Mouse (Mus musculus) gastrocnemius, postnatal 4 days (tissue): ENCODE data around the gene Nxf1. TPM values are rescaled to one million over a fixed set of nuclear protein-coding genes. Genes with fewer than 3 reads are reported as not detected.
A peak's percentile ranks its signal among the peaks of the same experiment; 100 is the strongest.
"Not testable (repeated sequence)": the region's sequence is repeated elsewhere in the genome, so short reads cannot be mapped to it uniquely, and the experiment has no call there.

Experiments used
- DNase-seq, 2 experiments: peaks; one replicate each; pipeline ENCODE4 v3.0.0; 2021 to 2022; ENCODE audit warnings: low spot score in 2 of 2, mixed read lengths in 2 of 2
- long read RNA-seq, 2 experiments: library from polyadenylated mRNA; stranded (forward); transcript quantifications; one replicate each; pipeline ENCODE4 v2.0.0; 2021
- total RNA-seq, 2 experiments: library from RNA; stranded (reverse); gene quantifications; 2 replicates each; pipeline ENCODE4 v1.2.3; 2021

Gene Nxf1
- total RNA-seq: 10 to 100 TPM; 70.4 to 80.5 TPM
- long read RNA-seq, experiment 1, full-length matches to known transcripts: 45 of 65 reads
- long read RNA-seq, experiment 1, partial matches to known transcripts: 16 of 65 reads
- long read RNA-seq, experiment 1, other reads (novel, unspliced or antisense): 4 of 65 reads
- long read RNA-seq, experiment 2, full-length matches to known transcripts: 40 of 76 reads
- long read RNA-seq, experiment 2, partial matches to known transcripts: 28 of 76 reads
- long read RNA-seq, experiment 2, other reads (novel, unspliced or antisense): 8 of 76 reads

DNA sequence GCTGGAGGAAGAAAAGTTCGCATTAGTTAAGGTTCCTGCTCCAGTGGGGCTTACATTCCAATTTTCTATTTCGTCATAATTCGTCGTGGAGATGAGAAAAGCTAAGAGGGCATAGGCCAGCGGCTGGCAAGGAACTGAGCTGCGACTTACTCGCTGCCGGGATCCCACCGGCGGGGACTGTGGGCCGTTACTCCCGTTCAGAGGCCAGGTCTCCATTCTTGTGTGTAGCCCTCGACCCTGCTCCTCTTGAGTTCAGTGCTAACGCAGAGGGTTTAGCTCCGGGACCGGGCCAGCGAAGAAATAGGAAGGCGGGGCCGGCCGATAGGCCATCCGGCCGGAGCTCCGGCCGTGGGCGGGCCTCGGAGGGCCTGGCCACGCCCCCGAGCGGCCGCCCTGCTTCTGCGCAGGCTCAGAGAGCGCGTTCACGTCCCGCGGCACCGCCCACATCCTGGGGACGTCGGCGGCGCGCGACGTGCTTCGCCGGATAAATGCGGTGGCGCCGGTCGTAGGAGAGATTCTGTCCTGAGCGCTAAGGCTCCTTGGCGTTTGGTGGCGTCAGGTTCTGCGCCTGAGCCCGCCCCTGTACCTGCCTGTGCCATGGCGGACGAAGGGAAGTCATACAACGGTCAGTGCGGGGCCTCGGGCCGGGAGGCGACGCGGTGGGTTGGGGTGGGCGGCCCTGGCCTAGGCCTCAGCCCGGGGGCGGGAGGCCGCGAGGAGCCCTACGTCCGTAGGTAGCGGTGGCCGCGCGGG lies at the start of gene Nxf1:
Nxf1 (plus strand) TSS at position 439 of the 753 bp plus-strand sequence.
- DNase-seq: peak; percentile 91 to 95

DNA sequence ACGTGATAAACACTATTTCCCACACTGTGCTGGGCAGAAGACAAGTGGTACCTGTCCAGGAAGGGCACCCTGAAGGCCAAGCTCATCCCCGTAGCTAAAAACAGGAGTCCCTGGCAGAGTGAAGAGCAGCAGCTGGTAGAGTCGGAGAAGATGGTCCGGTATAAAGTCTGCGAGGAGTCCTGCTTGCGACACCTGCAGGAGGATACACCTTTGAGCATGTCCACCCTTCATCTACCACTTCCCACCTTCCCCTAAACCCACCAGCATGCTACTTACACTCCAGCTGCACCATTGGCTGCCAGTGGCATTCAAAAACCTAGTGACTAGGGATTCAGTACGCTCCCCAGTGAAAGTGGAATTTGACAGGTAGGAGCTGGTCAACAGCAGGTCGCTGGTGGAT lies 47.9 kb upstream of the Nxf1 start:
- no peak for DNase-seq

GRCm38 (mm10) chr19:8710057-8710456 lies 46.8 kb upstream of the Nxf1 start:
- no peak for DNase-seq

DNA sequence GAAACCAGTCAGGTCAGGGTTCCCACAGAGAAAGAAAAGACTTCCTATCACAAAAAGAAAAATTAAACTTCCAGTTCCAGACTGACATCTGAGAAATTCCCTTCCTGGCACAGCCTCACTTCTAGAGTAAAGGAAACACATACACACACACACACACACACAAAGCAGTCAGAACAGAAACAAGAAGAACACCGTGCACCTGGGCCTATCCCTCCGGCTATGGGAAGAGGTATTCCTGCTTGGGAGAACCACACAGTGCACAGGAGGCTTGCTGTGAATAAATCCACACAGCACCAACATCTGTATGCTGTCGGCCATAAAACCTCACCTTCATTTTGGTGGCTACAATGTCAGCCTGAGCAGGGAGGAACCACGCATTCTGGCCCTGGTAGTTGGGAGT lies 45.4 kb upstream of the Nxf1 start:
- DNase-seq: no peak

DNA sequence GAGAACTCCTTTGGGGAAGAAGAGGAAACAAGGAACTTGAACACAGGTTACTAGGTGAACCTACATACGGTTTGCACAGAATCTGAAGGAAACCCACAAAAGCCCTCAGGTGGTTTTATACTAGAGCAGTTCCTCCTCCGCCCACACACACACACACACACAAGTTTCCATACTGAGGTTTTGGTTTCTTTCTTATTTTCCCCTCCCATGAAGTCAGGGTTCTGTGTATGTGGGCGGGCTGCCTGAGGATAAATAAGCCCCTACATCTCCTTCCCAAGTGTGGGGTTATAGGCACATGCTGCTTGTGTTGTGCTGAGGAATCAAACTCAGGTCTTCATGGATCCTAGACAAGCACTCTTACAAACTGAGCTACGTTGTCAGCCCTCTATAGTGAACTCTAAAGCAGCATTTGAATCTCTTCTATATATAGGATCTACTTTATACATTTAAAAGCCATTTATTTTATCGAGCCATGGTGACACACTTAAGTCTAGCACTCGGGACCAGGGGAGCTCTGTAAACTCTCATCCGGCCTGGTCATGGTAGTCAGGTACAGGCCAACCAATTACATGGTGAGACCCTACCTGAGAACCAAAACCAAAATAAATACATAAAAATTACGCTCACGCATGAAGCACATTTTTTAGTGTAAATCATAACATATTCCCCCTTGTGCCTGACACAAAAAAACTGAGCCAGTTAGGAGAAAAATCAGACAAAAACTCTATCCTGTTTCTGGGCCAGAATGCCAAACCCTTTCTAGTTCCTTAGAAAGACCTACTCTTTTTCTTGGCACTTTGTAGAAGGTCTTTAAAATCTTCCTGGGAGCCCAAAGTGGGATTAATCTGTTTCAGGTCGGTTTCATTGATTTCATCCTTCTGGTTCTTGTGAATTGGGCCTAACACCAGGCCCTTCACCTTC lies 44.7 kb upstream of the Nxf1 start:
- no peak for DNase-seq

GRCm38 (mm10) chr19:8712870-8713305 lies 44.0 kb upstream of the Nxf1 start:
- DNase-seq: peak; percentile 40 to 62

DNA sequence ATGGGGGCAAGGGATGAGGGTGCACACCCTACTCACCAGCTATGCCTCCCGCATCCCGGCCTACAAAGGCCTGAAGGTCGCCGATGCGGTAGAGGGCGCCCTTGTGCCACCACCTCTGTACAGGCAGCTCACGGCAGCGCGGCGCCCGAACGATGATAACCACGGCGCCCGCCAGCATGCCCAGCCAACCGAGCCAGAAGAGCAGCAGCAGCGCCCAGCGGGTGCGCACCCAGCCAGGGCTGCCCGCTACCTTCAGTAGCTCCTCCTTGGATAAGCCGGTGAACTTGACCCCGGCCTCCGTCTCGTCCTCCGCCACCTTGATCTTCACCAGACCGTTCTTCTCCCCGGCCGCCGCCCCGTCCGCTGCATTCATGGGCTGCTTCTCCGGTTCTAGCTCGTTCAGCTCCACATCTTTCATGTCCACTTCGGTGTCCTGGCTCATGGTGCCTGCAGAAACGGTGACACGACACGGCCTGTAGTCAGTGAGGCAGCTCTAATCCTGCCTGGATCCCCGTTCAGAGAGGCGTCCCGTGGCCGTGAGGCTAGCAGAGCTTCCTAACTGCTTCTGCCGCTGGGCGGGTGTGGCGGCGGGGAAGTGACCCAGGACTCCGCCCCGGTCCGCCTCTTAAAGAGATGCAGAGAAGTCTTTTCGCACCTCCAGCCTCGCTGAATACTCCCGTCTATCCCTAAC lies 43.4 kb upstream of the Nxf1 start:
- peak; percentile 85 to 94 for DNase-seq

GRCm38 (mm10) chr19:8713997-8714652 lies 42.7 kb upstream of the Nxf1 start:
- no peak for DNase-seq

- peak in 1 of 2 experiments; percentile 13 for DNase-seq
Measured at GRCm38 (mm10) chr19:8714653-8715481, 42.0 kb upstream of the Nxf1 start.

- DNase-seq: no peak
Measured at GRCm38 (mm10) chr19:8715868-8716766, 40.8 kb upstream of the Nxf1 start.

DNA sequence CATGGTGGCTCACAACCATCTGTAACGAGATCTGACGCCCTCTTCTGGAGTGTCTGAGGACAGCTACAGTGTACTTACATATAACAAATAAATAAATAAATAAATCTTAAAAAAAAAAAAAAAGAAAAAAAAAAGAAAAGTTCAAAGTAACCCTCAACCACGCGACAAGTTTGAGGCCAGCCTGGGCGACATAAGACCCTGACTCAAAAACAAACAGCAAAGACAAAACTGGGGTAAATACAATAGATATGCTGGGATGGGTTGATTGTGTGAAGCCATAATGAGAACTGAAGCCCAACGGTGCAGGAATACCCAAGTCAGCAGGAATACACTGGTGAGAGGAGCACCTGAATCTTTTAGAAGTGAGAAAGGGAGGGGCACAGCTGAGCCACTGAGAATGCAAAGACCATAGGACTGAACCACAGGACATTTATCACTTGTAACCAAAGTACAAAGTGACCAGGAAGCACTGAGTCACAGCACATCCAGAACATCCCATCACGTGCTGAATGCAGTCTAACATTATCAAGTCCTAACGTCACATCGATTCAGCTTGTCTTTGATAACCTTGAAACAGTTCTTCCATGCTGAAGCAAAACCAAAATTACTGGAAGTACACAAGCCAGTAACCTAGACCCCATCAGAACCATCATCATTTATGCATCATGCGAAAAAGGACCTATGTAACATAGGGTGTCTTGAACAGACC lies 40.0 kb upstream of the Nxf1 start:
- DNase-seq: no peak

DNA sequence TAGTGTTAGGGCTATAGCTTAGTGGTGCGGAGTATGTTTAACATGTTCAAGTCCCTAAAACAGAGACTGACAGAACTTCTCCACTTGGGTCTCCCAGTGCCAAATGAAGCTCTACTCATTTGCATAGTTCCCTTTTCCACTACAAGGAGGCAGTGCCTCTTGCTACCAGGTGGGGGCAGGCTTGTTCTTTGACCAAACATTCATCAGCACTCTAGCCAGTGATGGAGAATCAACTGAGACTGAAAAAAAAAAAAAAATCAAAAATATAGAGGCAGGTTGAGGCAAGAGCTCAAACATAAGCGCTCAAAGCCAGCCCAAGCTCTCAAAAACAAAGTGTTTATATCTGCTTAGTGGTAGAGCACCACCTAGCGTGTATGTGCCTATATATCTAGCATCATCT lies 38.5 kb upstream of the Nxf1 start:
- peak in 1 of 2 experiments; percentile 42 for DNase-seq

DNA sequence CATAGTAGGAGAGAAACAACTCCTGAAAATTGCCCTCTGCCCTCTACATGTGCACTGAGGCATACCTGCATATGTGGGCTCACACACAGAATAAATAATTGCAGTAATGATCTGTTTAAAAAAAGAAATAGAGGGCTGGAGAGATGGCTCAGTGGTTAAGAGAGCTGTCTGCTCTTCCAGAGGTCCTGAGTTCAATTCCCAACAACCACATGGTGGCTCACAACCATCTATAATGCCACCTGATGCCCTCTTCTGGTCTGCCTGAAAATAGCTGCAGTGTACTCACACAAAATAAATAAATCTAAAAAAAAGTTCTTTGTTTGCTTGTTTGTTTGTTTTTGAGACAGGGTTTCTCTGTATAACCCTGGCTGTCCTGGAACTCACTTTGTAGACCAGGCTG lies 37.8 kb upstream of the Nxf1 start:
- DNase-seq: not testable (repeated sequence)

DNA sequence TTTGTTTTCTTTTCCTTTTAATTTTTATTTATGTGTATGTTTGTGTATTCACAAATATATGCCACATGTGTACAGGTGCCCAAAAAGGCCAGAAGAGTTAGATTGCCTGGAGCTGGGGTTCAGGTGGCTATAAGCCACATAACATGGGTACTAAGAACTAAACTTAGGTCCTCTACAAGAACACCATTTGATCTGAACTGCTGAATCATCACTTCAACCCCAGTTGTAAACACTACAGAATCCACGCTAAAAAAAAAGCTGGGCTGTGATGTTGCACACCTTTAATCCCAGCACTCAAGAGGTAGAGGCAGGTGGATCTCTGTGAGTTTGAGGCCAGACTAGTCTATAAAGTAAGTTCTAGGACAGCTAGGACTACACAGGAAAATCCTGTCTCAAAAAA lies 35.5 kb upstream of the Nxf1 start:
- no peak for DNase-seq

- DNase-seq: no peak
Measured at GRCm38 (mm10) chr19:8722021-8722420, 34.9 kb upstream of the Nxf1 start.

GRCm38 (mm10) chr19:8722559-8722906 lies 34.3 kb upstream of the Nxf1 start:
- DNase-seq: no peak

DNA sequence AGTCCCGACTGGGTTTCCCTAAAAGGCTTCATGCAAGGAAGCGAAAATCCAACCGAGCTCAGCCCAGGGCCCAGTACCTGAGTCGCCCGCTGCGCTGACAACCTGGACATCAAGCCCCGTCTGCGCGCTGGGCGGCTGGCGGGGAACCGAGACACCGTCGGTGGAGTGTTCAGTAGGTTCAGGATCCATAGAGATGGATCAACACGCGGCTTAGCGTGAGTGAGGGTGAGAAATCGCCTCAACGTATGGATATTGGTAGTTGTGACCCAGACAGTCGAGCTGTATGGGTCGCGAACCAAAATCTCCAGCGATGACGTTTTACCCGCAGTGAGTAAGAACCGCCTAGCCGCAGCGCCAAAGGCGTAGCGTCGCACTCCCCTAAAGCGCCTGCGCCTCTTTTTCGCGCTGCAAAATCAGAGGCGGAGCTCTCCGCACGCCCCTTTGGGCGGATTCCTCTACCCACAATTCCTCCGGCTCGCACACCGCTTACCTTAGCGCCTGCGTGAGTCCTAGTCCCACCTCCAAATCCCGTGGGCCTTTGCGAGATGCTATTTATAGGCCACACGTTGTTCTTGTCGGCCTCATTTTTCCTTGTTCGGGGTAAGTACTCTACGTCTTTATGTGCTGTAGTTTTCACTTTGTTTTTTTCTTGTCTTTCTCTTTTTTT lies 33.8 kb upstream of the Nxf1 start, which contains the start of gene Slc3a2:
Slc3a2 (minus strand) TSS at position 463 of the 667 bp plus-strand sequence.
- peak; percentile 85 to 94 for DNase-seq
